Mouse (Mus musculus): Measurements from ENCODE around the gene Ptprj.
"Not testable (repeated sequence)": the region's sequence is repeated elsewhere in the genome, so short reads cannot be mapped to it uniquely, and the experiment has no call there.

Gene Ptprj

DNA sequence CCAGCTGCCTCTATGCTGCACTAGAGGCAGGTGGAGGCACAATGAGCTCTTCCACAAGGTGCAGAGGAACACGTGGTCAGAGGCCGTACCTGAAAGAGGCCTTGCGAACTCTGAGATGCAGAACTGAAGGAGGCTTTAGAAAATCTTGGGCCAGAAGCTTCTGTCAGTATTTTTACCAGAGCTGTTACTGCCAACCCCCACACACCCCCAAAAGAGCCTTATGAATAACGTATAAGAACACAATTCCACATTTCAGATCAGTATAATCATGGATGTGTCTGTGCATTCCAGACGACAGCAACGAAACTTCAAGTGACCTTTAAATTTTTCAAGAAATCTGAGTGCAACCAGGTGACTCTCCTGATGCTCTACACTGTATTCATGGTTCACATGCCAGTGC, 98.9 kb downstream of the Ptprj start:
- DNase-seq (ENCODE audit: low spot score in 2 of 2), result no peak

DNA sequence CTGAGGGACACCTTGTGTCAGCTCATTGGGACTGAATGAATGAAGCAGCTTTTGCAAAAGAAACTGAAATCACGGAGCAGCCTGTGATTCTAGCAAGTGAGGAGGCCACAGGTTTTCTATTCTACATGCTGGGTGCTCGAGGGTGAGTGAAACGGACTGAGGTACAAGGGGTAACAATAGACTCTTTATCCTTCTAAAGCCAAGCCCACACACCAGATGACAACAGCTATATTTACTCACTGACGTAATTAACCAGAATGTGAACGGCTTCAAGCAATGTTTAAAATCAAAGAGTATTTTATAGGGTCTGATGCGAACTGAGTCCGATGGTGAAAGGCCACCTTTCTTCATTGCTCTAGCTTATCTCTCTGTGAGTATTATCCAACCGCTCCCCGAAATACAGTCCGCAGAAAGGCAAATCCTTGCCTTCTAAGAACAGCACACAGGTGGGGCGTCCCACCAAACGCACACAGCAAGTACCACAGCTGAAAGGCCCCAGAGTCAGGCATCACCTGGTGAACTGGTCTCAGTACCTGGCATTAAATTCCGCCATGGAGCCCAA, 99.6 kb downstream of the Ptprj start:
- DNase-seq (ENCODE audit: low spot score in 2 of 2), result no peak

DNA sequence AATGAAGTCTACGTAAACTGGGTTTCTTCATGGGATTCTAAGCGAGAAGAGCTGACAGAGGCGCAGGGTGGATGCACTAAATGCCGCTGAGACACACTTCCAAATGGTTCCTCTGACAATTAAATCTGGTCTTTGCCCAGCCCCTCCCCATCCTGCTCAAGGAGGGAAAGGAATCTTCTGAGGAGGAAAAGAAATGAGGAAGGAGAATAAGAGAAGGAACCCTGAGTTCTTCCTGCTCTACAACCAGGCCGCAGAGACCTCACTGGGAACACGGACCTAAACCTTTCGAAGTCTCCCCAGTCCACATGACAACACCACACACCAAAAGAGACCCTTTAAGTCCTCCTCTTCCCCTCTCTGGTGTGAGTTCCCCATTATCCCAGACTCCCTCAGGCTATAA, 101.9 kb downstream of the Ptprj start:
- no peak for DNase-seq (ENCODE audit: low spot score in 2 of 2)

DNA sequence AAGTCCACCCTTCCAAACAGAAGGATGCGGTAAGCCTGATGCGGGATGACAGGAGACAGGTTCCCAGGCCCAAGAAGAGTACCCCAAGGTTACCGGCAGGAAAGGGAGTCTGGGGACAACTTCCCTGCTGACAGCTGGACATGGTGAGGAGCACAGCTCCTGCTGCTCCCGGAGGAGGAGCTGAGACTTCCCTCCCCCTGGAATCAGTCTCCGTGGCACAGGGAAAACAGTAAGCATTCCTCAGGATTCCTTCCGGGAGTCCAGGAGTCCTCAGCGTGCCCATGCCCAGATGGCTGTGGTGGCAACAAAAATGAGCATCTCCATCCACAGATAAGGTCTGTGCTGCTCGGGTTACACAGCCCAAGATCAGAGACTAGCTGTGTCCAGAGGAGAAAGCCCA, 102.8 kb downstream of the Ptprj start:
- no peak for DNase-seq (ENCODE audit: low spot score in 2 of 2)

DNA sequence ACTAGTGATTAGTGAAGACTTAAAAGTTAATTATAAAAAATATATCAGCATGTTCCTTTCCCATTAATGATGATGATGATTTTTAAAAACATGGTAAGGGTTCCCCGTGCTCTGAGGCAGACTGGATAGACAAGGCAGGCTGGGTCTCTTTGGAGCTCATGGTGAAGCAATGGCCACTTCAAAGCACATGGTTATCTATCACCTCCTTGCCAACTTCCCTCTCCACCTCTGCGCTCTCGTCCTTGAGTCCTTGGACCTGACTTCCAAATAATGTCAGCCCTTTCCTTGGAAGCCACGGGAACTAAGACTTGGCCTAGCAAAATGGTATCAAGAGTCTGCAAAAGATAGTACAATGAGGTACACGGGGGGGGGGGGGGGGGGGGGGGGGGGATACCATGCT, 103.7 kb downstream of the Ptprj start:
- no peak for DNase-seq (ENCODE audit: low spot score in 2 of 2)

DNA sequence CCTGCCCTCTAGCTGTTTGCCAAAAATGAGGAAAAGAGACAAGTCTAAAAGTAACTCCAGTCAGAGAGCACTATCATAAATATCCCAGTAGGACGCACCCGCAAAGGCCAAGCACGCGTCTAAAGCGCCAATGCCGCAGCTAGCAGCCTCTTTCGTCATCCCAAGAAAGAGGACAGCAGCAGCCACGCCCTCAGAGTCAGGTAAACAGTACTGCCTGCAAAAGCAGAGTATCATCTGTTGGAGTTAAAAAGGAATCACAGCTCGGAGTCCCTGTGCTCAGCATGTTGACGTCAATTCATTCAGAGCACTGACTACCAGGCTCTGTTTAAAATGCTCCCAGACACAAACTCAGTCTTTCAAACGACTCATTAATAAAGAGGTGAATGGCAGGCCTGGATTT, 104.1 kb downstream of the Ptprj start:
- DNase-seq (ENCODE audit: low spot score in 2 of 2), result no peak

DNA sequence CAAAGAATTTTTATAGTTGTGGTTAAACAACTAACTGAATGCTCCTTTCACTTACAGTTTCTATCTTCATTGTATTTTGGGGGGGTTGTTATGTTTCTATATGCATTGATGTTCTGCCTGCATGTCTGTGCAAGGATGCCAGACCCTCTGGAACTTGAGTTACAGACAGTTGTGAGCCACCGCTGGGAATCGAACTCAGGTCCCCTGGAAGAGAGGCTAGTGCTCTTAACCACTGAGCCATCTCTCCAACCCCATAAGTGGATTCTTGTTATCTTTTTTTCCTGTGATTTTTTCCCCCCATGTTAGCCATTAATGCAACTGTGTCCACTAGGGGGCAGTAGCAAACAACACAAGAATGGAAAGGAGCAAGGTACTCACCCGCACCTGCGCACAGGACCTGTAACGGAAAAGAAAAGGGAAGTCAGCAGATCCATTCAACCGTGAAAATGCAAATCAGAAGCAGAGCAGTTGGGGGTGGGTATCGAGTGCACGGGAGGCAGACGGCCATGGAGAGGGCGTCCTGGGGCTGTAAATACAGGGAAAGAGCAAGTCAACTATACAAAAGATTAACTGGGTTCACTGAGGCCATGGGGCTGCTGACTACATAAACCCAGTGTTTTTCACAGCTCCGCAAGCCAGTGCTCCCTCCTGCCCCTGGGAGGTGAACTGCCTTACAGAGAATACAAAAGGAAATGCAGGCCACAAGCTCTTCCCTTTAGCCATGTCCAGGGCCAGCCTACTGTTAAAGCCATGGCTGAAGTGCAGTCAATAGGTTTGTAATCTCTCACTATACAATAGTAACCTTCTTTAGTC, 105.6 kb downstream of the Ptprj start:
- peak; percentile 88 to 89 for DNase-seq (ENCODE audit: low spot score in 2 of 2)

DNA sequence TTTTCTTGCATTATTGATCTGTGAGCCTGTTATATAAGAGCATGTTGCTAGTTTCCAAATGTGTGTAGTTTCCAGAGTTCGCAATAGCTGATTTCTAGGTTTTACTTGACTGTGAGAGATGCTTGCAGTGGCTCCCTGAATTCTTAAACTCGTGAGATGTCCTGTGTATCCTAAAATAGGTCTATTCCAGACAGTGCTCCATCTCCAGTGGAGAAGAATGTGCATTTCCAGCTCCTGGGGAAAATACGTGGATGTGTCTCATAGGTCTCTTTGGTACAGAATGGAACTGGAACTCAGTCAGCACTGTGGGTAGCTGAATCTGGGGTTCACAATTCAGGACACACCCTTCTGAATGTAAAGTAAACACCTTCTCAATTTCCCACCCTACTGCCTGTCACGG, 107.7 kb downstream of the Ptprj start:
- no peak for DNase-seq (ENCODE audit: low spot score in 2 of 2)

DNA sequence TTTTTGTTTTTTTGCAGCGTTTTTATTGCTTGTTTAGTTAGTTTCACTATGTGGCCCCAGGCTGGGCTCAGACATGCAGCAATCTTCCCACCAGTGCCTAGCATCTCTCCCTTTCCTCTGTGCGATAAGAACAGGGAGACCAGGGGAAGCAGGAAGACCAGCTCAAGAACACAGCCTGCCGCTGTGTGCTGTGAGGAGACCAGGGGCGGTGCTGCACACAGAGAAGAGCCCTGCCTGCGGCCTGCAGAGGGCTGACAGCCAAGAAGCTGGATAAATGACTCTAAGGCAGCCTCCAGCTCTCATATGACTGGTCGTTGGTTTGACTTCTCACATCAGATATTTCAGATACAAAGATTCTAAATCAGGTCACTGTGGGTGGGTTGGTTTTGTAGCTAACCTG, 110.3 kb downstream of the Ptprj start:
- DNase-seq (ENCODE audit: low spot score in 2 of 2), result peak in 1 of 2 experiments; percentile 51

DNA sequence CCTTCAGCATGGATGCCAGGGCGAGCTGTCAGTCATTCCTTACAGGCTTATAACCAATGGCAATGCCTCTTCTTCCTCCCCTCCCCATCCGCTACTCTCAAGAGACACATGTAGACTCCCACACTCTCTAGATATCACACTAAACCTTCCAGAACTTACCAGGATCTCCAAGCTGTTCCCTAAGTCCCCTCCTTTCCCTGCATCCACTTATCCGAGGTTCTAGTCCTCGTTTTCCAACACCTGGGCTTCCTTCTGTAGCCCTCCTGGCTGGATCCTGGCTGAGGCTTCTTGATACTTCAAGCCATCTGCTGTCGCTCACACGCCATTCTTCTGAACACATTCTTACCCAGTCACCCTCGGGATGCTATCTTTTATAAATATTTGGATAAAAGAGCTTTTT, 114.0 kb downstream of the Ptprj start:
- no peak for DNase-seq (ENCODE audit: low spot score in 2 of 2)

DNA sequence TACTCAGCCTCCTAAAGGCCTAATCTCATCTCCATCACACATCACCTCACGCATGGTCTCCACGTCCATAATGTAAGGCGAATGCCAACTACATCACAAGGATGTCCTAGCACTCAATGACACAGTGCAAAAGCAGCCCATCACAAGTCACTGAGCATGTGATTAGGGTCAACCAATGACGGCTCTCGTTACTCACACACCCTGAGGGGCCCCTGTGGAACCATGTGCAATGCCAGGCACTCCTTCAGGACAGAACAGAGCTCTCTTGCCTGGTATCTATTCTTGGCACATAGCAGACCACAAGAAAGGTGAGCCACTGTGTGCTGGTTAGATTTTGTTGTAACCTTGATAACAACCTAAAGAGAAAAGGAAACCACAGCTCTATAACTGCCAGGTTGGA, 116.7 kb downstream of the Ptprj start:
- DNase-seq (ENCODE audit: low spot score in 2 of 2), result no peak

DNA sequence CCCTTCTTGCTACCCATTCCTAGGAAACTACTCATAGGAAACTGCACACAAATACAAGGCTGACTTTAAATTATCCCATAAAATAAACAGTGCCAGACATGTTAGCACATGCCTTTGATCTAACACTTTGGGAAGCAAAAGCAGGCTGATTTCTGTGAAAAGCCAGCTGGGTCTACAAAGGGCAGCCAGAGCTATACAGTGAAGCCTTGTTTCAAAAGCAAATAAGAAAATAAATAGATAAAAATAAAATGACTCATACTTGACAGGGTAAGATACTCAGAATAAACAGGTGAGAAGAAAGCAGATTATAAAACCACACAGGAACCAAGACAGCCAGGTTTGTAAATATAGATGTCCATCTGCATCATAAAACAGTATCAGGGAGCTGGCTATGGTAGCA, 118.2 kb downstream of the Ptprj start:
- no peak for DNase-seq (ENCODE audit: low spot score in 2 of 2)

DNA sequence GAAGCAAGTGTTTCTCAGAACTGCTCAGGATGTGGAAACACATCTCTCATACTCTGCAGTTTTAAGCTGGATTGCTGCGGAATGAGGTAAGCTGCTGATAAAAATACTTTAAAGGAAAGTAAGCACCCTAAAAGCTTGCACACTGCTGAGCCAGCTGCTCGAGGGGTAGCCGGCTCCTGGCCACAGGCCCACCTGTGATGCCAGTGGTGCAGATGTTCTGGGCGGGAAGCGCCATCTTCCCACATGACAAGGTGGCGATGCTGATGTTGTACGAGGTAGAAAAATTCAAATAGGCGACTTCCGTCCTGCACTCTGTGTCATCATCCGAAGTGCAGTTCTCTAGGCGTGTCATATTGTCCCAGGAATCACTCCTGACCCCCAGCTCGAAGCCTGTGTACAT, 122.5 kb downstream of the Ptprj start:
- no peak for DNase-seq (ENCODE audit: low spot score in 2 of 2)

DNA sequence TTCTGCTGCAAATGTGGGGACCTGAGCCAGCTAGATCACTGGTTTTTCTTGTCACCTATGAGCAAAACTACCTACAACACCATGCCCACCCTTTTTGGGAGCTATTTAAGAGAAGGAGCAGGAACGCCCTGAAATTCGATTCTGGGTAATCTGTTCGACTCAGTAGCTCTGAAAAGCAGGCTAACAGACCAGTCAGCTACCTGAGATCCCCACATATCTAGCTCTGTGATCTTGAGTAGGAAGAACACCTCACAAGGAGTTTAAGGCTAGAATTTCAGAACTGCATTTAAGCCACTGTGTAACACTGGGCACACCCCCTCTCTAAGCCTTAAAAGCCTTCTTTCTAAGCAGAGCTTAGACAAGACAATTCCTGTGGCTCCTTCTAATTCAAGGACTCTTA, 128.1 kb downstream of the Ptprj start:
- no peak for DNase-seq (ENCODE audit: low spot score in 2 of 2)

DNA sequence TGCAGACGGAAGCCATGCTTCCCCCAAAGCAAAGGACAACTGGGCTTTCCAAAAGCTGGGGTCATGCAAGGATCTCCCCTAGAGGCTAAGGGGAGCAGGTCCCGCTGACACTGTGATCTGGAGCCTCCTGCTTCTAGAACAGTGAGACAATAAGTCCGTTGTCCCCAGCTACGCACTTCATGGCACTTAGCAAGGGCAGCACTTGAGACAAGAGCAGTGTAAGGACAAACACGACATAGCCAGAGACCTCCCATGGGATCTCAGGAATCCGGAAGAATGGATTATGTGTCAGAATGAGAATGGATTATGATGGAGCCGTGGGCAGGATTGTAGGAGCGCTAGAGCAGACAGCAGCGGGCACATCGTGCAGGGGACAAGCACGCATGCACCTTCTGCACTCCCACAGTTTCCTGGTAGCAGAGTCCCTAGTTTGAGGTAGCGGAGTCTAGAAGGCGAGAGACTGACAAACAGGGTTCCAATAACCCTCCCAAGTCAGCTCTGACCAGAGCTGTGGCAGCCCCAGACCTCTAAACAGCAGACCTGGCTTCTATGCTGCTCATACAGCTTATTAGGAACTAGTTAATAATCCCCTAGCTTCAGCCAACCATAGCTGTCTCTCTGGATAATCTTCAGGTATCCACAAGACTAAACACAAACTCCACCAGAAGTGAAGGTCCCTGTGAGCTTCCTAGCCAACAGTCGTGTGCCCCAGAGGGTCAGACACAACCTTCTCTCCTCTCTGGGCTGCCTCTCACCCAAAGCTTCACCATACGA, 131.3 kb downstream of the Ptprj start:
- no peak for DNase-seq (ENCODE audit: low spot score in 2 of 2)

DNA sequence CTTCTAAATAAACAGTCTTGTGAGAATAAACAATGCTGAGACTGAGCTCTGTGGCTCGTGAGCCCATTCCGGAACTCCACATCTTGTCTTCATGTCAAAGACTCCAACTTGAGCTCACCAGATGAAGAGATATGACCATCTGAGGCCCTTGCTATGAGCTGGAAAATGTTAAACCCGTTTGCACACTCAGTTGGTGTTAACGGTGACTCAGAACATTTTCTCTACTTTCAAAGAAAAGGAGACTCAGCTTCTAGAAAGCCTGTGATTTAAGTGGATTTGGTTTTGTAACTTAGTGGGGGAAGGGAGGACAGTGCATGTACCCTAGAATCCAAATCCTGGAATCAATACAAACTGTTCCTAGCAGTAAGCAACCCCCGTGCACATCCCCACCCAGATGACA, 136.6 kb downstream of the Ptprj start:
- DNase-seq (ENCODE audit: low spot score in 2 of 2), result peak in 1 of 2 experiments; percentile 9

DNA sequence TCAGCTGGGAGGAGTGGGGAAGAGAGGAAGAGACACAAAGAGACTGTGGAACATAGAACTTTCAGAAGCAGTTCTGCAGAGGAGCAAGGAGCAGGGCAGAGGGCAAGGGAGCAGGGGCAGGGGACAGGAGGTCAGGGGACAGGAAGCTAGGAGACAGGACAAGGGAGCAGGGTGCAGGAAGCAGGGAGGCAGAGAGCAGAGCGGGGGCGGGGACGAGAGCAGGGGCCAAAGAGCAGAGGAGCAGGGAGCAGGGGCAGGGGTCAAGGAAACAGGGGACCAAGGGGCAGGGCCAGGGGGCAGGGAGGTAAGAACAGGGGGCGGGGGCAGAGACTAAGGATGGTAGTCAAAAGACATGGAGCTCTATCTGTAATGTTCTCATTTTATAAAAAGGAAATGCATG, 138.6 kb downstream of the Ptprj start:
- DNase-seq (ENCODE audit: low spot score in 2 of 2), result peak; percentile 36 to 41

DNA sequence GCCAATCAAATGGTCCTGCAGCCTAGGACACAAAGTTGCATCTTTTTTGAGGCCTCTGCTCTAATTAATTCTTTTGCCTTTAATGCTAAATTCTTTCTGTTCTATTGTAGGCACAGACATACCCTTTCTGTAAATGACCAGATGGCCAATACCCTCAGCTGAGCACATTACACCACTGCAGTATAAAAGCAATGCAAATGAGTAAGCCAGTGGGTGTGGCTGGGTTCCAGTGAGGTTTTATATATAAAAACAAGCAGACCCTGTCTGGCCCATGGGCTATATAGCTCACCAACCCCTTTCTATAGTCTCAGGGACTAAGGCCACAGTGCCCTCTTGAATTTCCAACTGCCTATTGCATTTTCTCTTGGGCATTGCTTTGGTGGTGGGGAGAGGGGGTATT, 140.3 kb downstream of the Ptprj start:
- DNase-seq (ENCODE audit: low spot score in 2 of 2), result peak in 1 of 2 experiments; percentile 43

DNA sequence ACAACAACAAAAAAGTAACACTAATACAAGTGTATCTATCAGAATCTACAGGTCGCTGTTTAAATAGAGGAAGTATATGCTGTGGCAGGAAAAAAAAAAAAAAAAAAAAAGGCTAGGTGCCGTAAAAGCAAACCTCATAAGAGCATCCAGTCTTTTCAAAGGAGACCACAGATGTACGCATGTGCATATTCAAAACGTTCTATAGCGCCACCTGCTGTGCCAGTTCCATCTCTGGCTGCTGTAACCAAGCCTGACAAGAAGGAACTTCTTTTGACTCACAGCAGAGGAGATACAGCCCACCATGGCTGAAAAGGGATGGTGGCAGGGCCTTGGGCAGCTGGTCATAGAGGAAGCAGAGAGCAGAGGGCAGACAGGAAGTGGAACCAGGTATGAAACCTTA, 143.0 kb downstream of the Ptprj start:
- not testable (repeated sequence) for DNase-seq (ENCODE audit: low spot score in 2 of 2)

DNA sequence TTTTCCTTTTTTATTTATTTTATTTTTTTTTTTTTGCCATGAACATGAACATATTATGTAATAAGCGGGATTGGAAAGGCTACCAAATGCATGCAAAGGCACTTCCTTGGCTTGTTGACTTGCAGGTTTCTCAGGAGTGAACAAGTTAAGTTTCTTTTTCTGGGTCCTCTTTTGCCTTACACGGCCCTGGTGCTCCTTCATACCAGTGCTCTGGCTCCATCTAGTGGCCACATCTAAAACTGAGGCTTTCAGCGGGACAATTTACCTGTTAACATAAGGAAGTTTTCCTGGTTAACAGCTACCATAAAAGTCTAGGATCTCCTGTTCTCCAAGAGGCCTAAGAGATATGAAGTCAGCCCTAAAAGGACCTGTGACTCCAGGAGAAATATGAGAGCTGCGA, 150.7 kb downstream of the Ptprj start:
- DNase-seq (ENCODE audit: low spot score in 2 of 2), result not testable (repeated sequence)

DNA sequence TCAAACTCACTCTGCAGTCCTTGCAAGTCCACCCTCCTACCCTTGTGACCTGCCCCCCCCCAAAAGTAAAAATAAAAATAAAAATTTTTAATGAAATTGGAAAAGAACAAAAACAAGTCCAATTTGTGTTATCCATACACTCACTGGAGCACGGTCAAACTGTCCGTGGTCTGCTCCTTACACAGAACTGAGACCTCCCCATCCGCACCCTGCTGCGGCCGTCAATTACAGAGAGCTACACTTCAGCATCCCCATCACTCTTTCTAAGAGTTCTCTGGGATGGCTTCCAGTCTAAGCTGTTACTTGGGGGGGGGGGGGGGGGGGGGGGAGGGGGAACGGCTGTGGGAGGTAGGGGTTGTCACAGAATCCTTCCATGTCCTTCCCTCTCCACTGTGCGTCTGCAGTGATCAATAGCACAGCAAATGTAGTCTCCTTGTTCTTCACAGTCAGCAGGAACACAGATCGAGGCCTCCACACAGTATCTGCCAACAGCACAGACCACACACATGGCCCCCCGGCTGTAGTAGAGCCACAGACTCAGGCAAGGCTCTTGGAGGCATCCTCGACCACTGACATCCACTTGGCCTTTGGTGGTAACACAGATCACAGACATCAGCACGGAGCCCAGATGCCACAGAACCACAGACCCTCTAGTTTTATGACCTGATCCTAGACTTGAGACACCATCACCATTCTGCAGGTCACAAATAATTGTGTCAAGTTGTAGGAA, 151.3 kb downstream of the Ptprj start:
- not testable (repeated sequence) for DNase-seq (ENCODE audit: low spot score in 2 of 2)

DNA sequence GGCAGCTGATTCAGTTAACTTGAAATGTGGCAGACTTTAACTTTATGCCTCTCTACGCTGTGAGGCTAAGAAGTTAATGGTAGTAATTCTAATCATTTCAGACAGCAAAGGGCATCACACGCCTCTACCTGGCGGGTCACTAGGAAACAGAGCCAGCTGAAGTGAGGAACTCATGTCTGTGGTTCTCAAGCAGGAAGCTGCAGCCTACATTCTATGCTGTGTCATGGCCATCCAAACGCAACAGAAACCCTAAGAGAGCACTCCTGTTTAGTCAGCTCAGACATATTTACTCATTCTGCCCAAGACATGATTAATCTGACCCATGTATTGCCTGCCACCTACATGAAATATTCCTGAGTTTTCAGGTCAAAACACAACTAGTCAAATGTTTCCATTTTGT, 155.5 kb downstream of the Ptprj start:
- not testable (repeated sequence) for DNase-seq (ENCODE audit: low spot score in 2 of 2)
